Mouse (Mus musculus): ENCODE data around the gene Lrrc4.

Lrrc4 gene

GRCm38 (mm10) chr6:28855442-28855841 is 23.9 kb upstream of the Lrrc4 start:
- DNase-seq (ENCODE audit: low read depth in 1 of 2, low spot score in 2 of 2), result no peak

- no peak for DNase-seq (ENCODE audit: low read depth in 1 of 2, low spot score in 2 of 2)
Observed at GRCm38 (mm10) chr6:28854598-28854997, 23.1 kb upstream of the Lrrc4 start.

DNA sequence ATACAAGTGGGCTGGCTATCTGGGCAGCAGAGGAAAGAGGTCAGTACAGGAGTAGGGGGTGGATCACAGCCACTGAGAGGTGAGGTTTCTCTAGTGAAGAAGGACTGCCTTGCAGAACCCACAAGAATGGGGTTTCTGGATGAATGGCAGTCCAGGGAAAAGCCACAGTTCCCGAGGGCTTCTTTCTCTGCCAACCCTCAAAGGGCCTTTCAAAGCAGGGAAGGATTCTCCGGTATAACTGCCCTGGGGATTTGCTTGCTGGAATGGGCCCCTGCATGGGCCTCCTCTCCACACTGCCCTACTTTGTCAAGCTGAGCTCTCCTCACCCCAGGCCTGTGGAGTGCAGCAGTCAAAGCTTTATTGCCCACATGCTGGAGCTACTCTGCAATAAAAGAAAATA is 22.1 kb upstream of the Lrrc4 start:
- no peak for DNase-seq (ENCODE audit: low read depth in 1 of 2, low spot score in 2 of 2)

- DNase-seq (ENCODE audit: low read depth in 1 of 2, low spot score in 2 of 2), result no peak
Observed at GRCm38 (mm10) chr6:28853164-28853563, 21.6 kb upstream of the Lrrc4 start.

DNA sequence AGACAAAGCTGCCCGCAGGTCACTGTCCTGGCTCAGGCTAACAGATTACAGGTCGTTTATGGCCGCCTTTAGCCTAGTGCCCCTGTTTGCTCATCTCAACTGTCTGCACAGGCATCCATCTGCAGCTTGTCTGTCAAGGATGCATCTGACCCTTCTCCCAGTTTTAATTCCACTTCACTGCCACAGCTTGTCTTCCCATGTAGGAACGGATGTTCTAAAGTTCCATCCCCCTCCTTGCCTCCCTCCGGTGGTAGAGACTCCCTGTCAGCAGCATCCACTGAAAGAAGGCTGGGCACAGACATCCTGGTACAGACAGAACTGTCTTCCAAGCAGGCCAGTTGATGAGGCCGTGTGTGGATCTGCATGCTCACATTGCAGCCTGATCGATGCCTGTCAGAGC is 20.8 kb upstream of the Lrrc4 start:
- DNase-seq (ENCODE audit: low read depth in 1 of 2, low spot score in 2 of 2), result no peak

- no peak for DNase-seq (ENCODE audit: low read depth in 1 of 2, low spot score in 2 of 2)
Observed at GRCm38 (mm10) chr6:28850326-28850900, 18.9 kb upstream of the Lrrc4 start.

DNA sequence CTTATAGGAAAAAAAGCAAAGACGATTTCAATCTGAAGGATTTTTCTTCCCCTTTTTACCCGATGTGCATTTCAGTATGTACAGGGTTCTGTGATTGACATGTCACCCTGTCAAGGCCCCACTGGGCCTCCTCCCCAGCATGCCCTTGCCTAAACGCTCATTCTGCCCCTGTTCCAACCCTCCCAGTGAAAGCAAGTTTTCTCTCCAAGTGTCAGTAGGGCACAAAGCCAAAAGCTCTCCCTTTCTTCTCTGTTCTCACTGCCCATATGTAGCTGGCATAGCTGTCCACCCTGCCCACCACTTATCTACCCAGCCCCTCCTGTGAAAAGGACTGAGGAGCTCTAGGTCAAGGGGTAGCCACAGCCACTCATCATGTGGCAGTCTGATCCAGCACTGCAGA is 17.8 kb upstream of the Lrrc4 start:
- no peak for DNase-seq (ENCODE audit: low read depth in 1 of 2, low spot score in 2 of 2)

GRCm38 (mm10) chr6:28848891-28849290 is 17.3 kb upstream of the Lrrc4 start:
- no peak for DNase-seq (ENCODE audit: low read depth in 1 of 2, low spot score in 2 of 2)

- DNase-seq (ENCODE audit: low read depth in 1 of 2, low spot score in 2 of 2), result no peak
Observed at GRCm38 (mm10) chr6:28848285-28848794, 16.8 kb upstream of the Lrrc4 start.

DNA sequence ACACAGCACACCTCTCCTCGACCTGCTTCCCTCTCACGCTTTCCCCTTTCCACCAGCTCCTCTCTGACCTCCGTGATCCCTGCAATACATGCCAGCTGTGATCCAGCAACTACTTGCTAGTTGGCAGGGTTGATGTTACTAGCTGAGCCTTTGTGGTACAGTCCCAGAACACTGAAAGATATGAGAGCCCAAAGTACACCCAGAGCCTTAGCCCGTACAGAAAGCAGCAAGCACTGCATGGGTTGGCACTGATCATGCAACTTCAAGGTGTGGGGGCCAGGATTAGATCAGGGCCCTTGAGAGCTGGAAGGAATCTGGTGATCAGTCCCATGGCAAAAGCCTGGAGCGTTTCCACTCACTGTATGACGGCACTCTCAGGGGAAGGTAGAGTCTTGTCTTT is 16.1 kb upstream of the Lrrc4 start:
- DNase-seq (ENCODE audit: low read depth in 1 of 2, low spot score in 2 of 2), result no peak

- DNase-seq (ENCODE audit: low read depth in 1 of 2, low spot score in 2 of 2), result no peak
Observed at GRCm38 (mm10) chr6:28845610-28846009, 14.1 kb upstream of the Lrrc4 start.

GRCm38 (mm10) chr6:28842375-28843276 is 11.1 kb upstream of the Lrrc4 start:
- no peak for DNase-seq (ENCODE audit: low read depth in 1 of 2, low spot score in 2 of 2)

GRCm38 (mm10) chr6:28841569-28841968 is 10.0 kb upstream of the Lrrc4 start:
- DNase-seq (ENCODE audit: low read depth in 1 of 2, low spot score in 2 of 2), result no peak

DNA sequence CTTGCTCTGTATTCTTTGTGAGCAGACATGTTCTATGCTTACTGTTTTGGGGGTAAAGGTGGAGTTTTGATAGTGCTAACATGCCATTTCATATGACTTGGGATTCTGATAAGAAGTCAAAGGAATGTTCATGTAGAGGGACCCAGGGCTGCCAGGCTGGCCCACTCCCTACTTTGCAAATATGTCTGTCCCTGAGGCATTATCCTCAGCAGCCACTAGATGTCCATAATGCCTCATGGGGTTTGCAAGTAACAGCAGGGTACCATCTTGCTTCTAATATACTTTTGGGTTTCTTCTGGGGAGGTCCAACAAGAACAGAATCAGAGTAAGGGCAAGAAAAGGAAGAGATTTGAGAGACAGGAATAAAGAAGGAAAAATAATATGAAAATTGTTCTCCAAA is 5.1 kb upstream of the Lrrc4 start:
- no peak for DNase-seq (ENCODE audit: low read depth in 1 of 2, low spot score in 2 of 2)

DNA sequence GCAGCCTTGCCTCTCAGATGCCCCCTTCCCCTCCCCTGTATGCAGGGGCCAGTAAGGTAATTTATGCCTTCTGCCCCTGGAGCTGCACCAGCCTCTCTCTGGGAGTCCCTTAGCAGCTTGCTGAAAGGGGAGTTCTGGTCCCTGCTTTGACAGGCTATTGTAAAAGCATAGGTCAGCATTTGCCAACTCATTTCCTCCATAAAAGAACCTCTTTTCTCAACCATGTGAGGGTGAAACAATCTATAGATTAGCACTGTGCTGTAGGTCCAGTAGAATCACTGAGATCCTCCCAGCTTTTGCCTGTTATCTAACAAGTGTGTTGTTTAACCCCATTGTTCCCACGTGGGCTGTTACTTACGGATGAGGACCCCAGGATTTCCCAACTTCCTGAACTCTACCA is 2.5 kb upstream of the Lrrc4 start:
- DNase-seq (ENCODE audit: low read depth in 1 of 2, low spot score in 2 of 2), result no peak

GRCm38 (mm10) chr6:28833380-28833822 is 1.9 kb upstream of the Lrrc4 start:
- DNase-seq (ENCODE audit: low read depth in 1 of 2, low spot score in 2 of 2), result no peak

DNA sequence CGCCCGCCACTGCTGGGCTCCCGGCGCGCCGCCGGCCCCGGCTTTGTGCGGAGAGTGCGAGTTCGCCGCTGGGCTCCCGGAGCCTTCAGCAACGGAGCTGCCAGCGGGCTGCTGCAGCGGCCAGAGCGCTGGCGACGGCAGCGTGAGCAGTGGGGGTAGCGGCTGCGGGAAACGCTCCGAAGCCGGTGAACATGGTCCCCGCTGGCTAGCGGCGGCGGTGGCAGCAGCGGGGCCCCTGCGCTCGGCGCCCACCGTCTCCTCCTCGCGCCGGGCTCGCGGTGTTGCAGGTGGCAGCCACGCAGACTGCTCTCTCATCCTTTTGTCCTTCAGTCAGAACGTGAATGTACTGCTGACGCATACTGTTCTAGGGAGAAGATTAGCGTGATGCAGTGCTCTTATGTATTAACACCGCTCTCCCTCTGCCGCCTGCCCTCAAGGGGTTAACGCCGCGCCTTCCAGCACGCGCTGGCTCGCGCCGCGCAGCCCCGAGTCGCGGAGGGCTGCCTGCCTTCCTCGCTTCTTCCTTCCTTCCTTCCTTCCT is 1.3 kb upstream of the Lrrc4 start:
- DNase-seq (ENCODE audit: low read depth in 1 of 2, low spot score in 2 of 2), result no peak

DNA sequence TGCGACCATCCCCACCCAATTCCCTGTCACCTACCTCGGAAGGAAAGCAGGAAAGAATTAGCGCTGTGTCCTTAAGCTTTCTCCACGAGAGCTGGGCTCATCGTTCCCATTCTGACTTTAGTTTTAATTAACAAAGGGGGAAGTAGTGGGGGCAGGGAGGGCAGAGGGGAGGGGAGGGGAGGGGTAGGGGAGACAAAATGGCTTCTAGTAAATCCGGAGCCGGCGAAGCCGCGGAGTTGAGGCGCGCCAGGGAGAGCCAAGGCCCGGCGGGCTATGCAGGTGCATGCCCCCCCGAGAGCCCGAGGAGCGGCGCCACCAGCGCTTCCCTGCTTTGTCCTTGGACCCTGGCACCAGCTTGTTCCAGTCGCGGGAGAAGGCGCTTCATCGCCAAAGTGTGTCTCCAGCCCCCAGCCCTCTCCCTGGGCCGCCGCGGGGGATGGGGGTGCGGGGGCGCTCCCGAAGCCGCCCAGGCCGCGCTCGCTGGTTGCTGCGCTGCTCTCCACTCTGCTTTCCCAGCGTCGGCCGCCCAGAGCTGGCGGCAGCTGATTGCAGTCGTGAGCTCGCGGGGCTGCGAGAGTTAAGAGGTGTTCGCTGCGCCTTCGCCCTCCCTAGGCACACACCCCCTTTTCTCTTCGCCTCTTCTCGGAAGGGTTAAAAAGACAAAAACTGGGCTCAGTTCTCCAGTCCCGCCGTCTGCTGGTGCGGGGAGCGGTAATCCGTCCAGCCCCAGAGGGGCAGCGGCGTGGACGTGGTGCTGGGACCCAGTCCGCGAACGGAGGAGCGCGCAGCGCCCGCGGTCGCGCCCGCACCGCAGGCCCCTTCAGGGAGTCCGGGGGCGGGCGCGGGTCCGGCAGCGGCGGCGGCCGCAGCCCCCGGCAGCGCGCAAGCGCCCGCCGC is 555 bp upstream of the Lrrc4 start:
- DNase-seq (ENCODE audit: low read depth in 1 of 2, low spot score in 2 of 2), result no peak

DNA sequence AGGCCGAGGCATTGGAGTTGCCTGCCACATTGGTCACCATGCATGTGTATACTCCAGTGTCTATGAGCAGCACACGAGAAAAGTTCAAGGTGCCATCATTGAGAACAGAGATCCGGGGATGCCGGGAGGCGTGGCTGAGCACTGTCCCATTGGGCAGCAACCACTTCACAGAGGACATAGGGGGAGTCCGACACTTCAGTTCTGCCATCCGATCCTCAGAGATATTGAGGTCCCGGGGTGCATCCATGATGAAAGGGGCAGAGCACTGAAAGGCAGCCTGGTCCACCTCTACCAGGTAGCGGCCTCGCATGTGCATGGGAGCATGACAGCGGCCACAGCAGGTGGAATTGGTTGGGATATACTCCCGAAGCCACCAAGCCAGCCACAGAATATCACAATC is 1.2 kb downstream of the Lrrc4 start:
- no peak for DNase-seq (ENCODE audit: low read depth in 1 of 2, low spot score in 2 of 2)

GRCm38 (mm10) chr6:28828593-28828992 is 3.0 kb downstream of the Lrrc4 start:
- DNase-seq (ENCODE audit: low read depth in 1 of 2, low spot score in 2 of 2), result no peak

GRCm38 (mm10) chr6:28827565-28827964 is 4.0 kb downstream of the Lrrc4 start:
- DNase-seq (ENCODE audit: low read depth in 1 of 2, low spot score in 2 of 2), result no peak

Data from monocyte, adult 2 months (primary cell).